Mouse (Mus musculus) ES-Bruce4 (cell line): ENCODE data around the gene Snrnp48. TPM values are rescaled to one million over a fixed set of nuclear protein-coding genes. Genes with fewer than 3 reads are reported as not detected.

Experiments
- H3K27ac ChIP-seq: 2 replicates; pipeline ENCODE4 v1.5.1; 2012; ENCODE audit warnings: low read length, inconsistent platforms; ENCODE audit not compliant: insufficient read depth
- H3K27me3 ChIP-seq: 2 replicates; pipeline ENCODE4 v1.6.1; 2012; ENCODE audit warnings: mild to moderate bottlenecking, low read length, inconsistent platforms; ENCODE audit not compliant: control insufficient read depth, poor library complexity, insufficient read depth, severe bottlenecking
- H3K36me3 ChIP-seq: 2 replicates; pipeline ENCODE4 v1.6.1; 2012; ENCODE audit warnings: inconsistent platforms, mild to moderate bottlenecking, low read length, moderate library complexity; ENCODE audit not compliant: control insufficient read depth, poor library complexity, insufficient read depth, severe bottlenecking
- H3K4me1 ChIP-seq: one replicate; pipeline ENCODE4 v1.8.1; 2011; ENCODE audit warnings: low read length; ENCODE audit not compliant: control insufficient read depth, insufficient read depth
- H3K4me3 ChIP-seq: 2 replicates; pipeline ENCODE4 v1.5.1; 2011; ENCODE audit warnings: low read depth, mild to moderate bottlenecking, low read length
- H3K9ac ChIP-seq: 2 replicates; pipeline ENCODE4 v1.6.1; 2012; ENCODE audit warnings: low read depth, mild to moderate bottlenecking, inconsistent platforms; ENCODE audit not compliant: poor library complexity, severe bottlenecking
- H3K9me3 ChIP-seq: replicated peaks from 2 replicates; pipeline ENCODE4 v1.6.1; 2012; ENCODE audit warnings: mild to moderate bottlenecking, low read length, inconsistent platforms; ENCODE audit not compliant: control insufficient read depth, poor library complexity, insufficient read depth, severe bottlenecking
- CTCF ChIP-seq: IDR thresholded peaks from one replicate; pipeline ENCODE4 v1.8.1; 2011; ENCODE audit warnings: low read depth, low read length
- EP300 ChIP-seq: IDR thresholded peaks from 2 replicates; pipeline ENCODE4 v1.6.1; 2011; ENCODE audit warnings: low read depth, low read length; ENCODE audit not compliant: insufficient read depth
- POLR2A ChIP-seq: IDR thresholded peaks from one replicate; pipeline ENCODE4 v1.8.1; 2011; ENCODE audit warnings: low read length; ENCODE audit not compliant: insufficient read depth
- polyA plus RNA-seq: library from polyadenylated mRNA; stranded (reverse); fragments of >200 nt; gene quantifications from 2 replicates; pipeline ENCODE4 v1.2.4, GENCODE M21; 2011; ENCODE audit warnings: low read depth; ENCODE audit not compliant: missing spikeins, insufficient read depth, insufficient read length

The Snrnp48 gene
- 95.7 and 101 TPM in 2 replicates for polyA plus RNA-seq

- Histone ChIP-seq H3K9me3 (no peaks in the 10 kb centered on the region), H3K4me3 (peak within 1 kb of the TSS; percentile 91), H3K27ac (no peak within 1 kb of the TSS), H3K4me1 (no peaks in the 10 kb centered on the region), H3K9ac (peak within 1 kb of the TSS; percentile 85), H3K27me3 (no peaks in the 10 kb centered on the region), H3K36me3 (peaks cover 19% of the 10 kb centered on the region)
- peak; percentile 35 for TF ChIP-seq POLR2A
- TF ChIP-seq CTCF = no peak
- no peak for TF ChIP-seq EP300
Observed at GRCm38 (mm10) chr13:38204702-38205482, at the start of gene Snrnp48. Snrnp48 (plus strand) TSS chr13:38204938.

GRCm38 (mm10) chr13:38155523-38155922 is 49.2 kb upstream of the Snrnp48 start:
- Histone ChIP-seq H3K4me3 (no peak overlapping the region), H3K27me3 (peaks cover 13% of the 10 kb centered on the region), H3K4me1 (peaks cover 4% of the 10 kb centered on the region), H3K36me3 (no peaks in the 10 kb centered on the region), H3K9me3 (no peaks in the 10 kb centered on the region), H3K9ac (no peak overlapping the region), H3K27ac (no peak overlapping the region)
- TF ChIP-seq CTCF (no peak), EP300 (0 out of 2 replicates have a peak, but pooled peaks have one; percentile 53)

GRCm38 (mm10) chr13:38157635-38158034 is 47.1 kb upstream of the Snrnp48 start:
- Histone ChIP-seq H3K4me3 (no peak overlapping the region), H3K9ac (no peak overlapping the region), H3K36me3 (no peaks in the 10 kb centered on the region), H3K27ac (no peak overlapping the region), H3K27me3 (peaks cover 4% of the 10 kb centered on the region), H3K4me1 (peaks cover 4% of the 10 kb centered on the region), H3K9me3 (no peaks in the 10 kb centered on the region)
- no peak for TF ChIP-seq CTCF
- TF ChIP-seq POLR2A = no peak
- 0 out of 2 replicates have a peak, but pooled peaks have one; percentile 43 for TF ChIP-seq EP300

- H3K4me1 ChIP-seq = peaks cover 4% of the 10 kb centered on the region
- H3K4me3 ChIP-seq = no peak overlapping the region
- H3K9me3 ChIP-seq = no peaks in the 10 kb centered on the region
- H3K27ac ChIP-seq = no peak overlapping the region
- H3K36me3 ChIP-seq = no peaks in the 10 kb centered on the region
- H3K9ac ChIP-seq = no peak overlapping the region
- TF ChIP-seq CTCF (no peak), EP300 (no peak), POLR2A (no peak)
- no peaks in the 10 kb centered on the region for H3K27me3 ChIP-seq
Observed at GRCm38 (mm10) chr13:38162002-38162401, 42.7 kb upstream of the Snrnp48 start.

DNA sequence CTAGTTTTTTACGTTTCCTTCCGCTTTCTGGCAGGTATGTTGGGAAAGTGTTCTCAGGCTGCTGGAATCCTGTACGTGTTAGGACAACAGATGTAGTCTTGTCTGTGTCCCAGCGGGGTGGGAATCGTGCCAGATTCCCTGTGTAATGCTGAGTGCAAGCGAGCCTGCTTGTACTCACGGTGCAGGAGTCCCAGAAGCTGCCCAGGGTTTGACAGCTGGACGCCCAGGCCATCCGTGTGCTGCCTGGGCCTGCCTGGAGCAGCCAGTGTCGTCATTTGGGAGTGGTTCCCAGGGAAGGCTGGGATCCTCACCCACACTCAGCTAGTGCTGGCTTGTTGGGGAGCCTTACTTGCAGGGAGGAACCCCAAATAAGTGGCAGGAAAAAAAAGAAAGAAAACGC is 42.1 kb upstream of the Snrnp48 start:
- no peaks in the 10 kb centered on the region for H3K27me3 ChIP-seq
- TF ChIP-seq CTCF (no peak), EP300 (no peak)
- no peak overlapping the region for H3K4me3 ChIP-seq
- H3K9me3 ChIP-seq = no peaks in the 10 kb centered on the region
- H3K4me1 ChIP-seq = peaks cover 2% of the 10 kb centered on the region
- H3K9ac ChIP-seq = no peak overlapping the region
- H3K36me3 ChIP-seq = no peaks in the 10 kb centered on the region
- H3K27ac ChIP-seq = no peak overlapping the region

DNA sequence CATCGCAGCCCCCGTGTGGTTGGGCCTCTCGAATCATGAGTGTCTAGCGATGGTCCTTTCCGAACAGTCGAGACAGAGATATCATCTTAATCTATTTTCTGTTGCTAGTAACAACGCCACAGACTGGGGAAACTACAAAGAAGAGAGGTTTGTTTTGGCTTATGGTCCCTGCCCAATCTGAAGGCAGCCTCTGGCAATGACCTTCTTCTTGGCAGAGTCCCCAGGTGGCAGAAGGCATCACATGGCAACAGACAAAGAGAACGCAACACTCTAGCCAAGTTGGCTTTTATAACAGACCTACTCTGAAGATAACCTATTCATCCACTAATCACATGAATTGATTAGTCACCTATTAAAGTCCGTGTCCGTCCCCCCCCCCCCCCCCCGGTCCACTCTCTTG is 39.8 kb upstream of the Snrnp48 start:
- H3K4me3 ChIP-seq = no peak overlapping the region
- H3K4me1 ChIP-seq = no peaks in the 10 kb centered on the region
- TF ChIP-seq EP300 = no peak
- no peak for TF ChIP-seq POLR2A
- TF ChIP-seq CTCF = no peak
- no peaks in the 10 kb centered on the region for H3K9me3 ChIP-seq
- H3K27ac ChIP-seq = no peak overlapping the region
- H3K9ac ChIP-seq = no peak overlapping the region
- H3K36me3 ChIP-seq = no peaks in the 10 kb centered on the region
- H3K27me3 ChIP-seq = no peaks in the 10 kb centered on the region
